Mouse (Mus musculus): ENCODE data around the gene Limch1.

DNA sequence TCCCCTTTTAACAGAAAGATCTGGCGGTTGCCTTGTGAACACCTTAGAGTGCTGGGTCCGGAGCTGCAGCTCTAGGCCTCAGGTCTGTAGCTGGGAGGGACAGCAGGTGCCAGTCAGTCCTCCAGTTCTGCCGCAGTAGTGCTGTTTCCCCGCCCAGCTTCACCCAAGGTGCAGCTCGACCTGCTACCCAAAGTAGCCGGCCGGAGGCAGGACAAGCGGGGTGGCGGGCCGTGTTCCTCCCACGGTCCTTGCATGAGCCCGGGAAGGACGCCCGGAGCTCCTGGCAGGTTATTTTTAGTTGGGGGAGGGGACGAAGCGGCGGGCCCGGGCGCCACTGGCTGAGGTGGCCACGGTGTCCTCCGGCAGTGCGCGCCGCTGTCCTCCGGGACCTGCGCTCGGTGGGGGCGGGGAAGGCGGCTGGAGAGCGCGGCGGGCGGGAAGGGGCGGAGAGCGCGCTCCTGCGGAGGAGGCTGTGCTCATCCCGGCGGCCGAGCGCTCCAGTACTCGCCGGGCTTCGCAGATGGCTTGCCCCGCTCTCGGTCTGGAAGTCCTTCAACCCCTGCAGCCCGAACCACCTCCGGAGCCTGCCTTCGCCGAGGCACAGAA, at the start of gene Limch1:
- TF ChIP-seq CTCF (IDR thresholded peaks at IDR 0.05; ENCODE audit: low read depth, low read length) (no peak), POLR2A (IDR thresholded peaks at IDR 0.05; ENCODE audit: insufficient read depth, low read length) (no peak)
